Mouse (Mus musculus): ENCODE results near the gene Fam71b.

DNA sequence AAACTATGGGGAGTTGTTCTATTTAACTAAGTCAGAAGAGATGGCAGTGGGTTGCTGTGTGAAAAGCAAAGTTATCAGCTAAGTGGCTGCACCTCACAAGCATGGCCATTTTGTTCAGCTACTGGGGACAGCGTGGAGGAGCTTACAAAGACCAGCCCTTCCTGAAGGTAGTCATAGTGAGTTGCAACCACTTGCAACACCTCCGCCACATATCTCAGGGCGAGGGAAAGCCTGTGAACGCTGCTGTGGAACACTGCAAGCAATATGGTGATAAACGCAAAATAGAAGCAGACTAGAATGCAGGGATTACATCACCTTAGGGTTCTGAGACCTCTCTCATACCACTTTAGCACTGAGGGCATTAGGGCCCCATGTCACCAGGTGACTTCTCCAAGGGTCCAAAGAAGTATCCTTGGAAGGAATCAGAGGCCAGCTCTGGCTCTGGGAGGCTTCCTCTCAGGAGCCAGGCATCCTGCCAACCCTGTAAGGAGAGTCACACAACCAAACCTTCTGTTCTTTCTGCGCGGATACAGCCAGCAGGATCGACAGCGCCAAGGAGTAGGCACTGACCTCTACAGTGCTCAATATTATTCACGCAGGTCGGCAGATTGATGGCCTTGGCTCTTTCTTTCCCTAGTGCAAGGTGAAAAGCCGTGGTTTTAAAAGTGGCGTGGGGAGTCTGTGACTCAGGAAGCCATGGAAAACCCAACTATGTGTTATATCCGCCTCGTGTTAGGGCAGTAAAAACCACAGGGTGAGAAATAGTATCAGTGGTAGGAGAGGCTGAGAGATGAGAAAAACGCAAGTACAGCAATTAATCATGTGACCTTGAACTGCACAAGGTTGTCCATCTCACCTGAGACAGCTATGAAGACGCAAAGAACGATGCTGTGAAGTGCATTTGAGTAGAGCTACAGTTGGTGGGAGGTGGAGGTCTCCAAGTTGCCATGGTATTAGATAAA, 34.0 kb upstream of the Fam71b start:
- TF ChIP-seq CTCF (IDR thresholded peaks at IDR 0.05; ENCODE audit: extremely low read depth, insufficient read depth, insufficient read length, insufficient replicate concordance) (no peak), POLR2A (IDR thresholded peaks at IDR 0.05; ENCODE audit: low read depth, low read length) (no peak)
